Mouse (Mus musculus) retina, postnatal 7 days (tissue): Measurements from ENCODE around the gene Adgra1.
A peak's percentile ranks its signal among the peaks of the same experiment; 100 is the strongest.

Experiments used
- DNase-seq: peaks from one replicate; pipeline ENCODE4 v3.0.0-alpha.2; 2012; ENCODE audit warnings: low read depth, low spot score

The Adgra1 gene

DNA sequence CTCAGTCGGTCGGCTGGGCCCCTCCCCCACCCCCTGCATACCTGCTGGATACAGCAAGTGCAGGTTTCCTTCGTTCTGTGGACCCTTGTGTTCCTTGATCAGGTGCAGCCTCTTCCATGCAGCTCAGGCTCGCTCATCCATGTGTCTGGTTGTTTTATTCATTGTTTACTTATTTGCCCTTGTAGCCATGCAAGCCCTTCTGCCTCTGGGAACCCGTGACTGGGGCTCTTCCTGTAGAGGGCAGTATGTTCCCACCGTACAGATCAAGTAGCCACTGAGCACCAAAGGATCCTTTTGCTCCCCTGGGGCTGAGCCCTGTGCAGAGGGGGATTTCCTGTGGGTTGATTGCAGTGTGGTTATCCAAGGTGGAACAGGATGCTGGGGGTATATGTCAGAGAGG is 71.7 kb downstream of the Adgra1 start:
- DNase-seq, result peak; percentile 28

DNA sequence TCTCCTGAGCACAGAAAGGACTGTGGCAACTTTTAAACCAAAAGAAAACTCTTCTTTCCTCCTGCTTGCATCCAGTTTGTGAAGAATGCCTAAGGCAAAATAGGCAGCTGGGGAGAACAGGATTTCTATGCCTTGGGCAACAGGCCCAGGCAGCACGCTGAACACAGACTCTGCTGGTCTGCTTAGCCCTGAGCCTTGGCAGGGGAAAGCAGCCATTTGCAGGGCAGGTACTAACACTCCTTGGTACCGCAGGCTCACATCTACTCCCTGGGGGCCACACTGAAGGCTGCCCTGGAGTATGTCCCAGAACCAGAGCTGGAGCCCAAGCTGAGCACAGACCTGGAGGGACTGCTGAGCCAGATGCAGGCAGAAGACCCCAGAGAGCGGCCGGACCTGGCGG is 74.2 kb downstream of the Adgra1 start:
- no peak for DNase-seq

DNA sequence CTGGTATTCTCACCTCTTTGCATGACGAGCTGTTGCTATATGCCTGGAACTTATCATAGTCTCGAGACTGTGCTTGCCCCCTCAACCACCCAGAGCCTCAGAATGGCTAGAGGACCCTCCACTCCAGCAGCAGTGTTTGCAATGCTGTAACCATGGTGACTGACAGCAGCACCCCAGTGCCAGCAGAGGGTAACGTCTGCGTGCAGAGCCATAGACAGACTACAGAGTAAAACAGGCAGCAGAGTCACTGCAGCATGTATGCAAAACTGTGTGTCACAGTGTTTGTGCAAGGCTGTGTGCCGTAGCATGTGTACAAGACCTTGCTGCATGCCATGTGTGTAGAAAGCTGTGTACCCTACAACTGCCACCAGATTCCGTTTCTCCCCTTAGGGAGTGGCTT is 75.5 kb downstream of the Adgra1 start:
- DNase-seq, result no peak

DNA sequence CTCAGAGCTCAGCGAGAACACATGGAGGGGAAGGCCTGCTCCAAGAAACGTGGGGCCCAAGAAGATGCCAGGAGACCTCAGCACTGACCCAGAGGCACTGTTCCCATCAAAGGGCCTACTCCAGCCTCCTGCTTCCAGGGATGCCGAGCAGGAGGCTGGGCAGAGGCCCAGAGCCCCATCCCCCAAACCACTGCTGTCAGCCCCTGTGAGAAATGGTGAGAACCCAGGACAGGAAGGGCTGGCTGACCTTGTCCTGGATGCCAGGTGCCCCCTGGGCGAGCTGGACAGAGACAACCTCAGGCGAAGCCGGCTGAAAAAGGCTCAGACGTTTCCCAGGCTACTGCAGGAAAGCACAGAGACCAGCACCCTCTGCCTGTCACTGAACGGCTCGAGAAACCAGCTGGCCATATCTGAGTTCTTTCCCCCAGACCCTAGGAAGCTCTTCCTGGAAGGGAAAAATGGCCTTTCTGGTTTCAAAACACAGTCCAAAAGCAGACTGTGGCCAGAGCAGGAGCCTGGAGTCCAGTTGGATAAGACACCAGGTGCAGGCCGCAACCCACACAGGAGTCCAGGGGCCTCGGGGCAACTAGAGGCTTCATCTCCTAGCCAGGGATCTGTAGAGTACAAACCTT is 76.3 kb downstream of the Adgra1 start:
- DNase-seq, result no peak

DNA sequence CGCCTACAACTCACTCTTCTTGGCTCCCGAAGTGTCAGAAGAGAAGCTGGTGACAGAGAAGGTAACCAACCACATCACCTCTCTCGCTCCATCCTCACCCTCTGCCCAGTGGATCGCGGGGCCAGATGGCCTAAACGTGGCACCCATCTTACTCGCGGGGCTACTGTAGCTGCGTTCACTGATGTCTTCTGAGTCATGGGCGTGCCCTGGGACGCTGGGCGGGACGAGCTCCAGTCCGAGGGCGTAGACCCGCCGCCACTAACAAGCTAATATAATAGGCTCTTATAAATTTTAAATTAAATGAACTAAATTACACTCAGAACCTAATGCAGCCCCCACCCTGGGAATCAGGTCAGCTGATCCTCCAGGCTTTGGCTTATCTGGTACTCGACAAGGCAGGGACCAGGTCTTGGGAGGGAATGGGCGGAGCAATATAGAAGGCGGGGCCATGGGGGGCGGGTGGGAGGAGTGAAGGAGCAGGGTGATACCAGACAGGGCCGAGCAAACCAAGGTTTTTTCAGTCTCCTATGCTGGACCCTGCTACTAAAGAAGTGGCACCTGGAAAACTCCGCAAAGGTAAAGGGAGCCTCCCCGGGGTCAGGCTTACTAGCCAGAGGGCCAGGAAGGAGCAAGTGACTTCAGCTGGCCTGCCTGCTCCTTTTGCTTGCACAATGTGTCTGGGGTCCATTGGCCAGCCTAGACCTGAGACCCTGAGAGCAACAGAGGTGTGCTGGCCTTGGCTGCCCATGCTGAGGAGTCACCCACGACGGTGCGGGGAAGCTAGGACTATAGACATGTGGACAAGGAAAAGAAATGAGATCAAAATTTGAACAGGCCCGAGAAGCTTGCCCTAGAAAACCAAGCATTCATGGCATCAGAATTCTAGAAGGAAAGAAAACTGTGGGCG is 80.4 kb downstream of the Adgra1 start:
- DNase-seq, result peak; percentile 28

DNA sequence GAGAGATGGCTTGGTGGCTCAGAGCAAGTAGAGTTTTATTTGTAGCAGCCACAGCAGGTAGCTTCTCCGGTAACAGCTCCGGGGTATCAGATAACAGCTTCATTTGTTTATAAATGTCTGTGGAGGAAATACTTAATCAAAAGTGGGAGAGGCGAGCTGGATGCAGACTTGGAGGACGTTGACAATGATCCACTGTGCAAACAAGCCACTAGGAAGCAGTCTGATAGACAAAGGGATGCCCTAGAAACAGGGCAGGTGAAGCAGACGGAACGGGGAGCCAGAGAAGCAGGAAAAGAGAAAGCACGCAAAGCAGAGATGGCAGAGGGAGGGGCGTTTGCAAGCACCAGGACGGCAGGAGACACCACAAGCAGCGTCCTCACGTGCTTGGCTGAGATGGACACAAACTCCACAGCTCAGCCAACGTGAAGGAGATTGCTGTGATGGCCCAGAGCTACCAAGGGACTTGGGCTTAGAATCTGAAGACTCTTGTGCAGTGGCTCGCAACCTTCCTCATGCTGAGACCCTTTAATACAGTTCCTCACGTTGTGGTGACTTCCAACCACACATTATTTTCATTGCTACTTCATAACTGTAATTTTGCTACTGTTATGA is 81.8 kb downstream of the Adgra1 start:
- DNase-seq, result no peak

DNA sequence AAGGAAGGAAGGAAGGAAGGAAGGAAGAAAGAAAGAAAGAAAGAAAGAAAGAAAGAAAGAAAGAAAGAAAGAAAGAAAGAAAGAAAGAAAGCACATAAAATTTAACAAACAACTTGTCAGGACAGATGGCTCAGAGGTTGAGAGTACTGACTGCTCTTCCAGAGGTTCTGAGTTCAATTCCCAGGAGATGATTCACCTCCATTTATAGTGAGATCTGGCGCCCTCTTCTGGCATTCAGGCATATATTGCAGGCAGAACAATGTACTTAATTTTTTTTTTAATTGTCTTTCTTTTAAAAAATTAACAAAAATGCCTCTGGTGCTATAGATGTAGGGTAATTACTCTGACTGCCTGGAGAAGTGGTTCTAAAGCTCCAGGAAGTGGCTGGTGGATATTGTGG is 82.4 kb downstream of the Adgra1 start:
- no peak for DNase-seq

DNA sequence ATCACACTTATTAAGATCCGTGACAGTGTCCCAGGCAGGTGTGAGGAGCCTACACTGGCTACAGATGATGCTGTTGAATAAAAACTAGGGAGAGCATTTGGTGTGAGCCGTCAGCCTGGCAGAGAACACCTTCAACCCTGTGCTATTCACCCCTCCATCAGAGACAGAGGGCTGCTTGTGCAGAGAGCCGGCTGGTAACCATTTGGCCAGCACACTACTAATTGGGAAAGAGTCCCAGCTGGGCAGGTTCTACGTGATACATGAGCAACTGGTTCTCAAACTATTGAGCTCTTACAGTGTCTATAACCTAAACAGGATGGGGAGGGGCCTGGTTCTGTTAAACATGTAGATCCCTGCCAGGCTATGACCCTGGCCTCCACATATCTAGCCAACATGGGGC is 84.3 kb downstream of the Adgra1 start:
- DNase-seq, result no peak
